Comparison of ENCODE assay signal across 14 mouse cellular contexts in the genomic region with DNA sequence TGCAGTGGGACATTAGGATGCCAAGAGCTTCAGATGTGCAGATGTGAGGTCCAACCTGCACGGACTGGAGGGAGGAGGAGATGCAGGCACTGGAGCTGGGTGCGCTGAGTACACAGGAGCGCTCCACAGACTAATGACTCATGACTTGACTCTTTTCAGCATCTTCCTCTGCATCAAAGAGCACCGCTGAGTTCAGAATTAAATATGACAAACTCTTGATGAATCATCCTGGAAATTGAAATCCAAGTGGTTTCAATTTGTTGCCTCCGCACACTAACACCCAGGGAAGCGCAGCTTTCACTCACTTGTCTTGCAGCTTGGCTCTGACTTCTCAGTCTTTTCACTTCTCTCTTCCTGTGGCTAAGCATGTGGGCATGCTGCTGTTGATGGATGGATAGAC.
DNase-seq lines count a peak whose midpoint lies in the region; ATAC-seq and TF ChIP-seq lines count a peak whose summit lies in the region.
"Had no signal": no experiment of that assay in that cellular context is flagged by ENCODE, and none has a peak within 500 bp of the region (broad histone marks: within the 10 kb centered on the region; RNA-seq: fewer than 3 reads in every experiment).

No protein-coding gene starts in this region.

- DNase-seq in layer of hippocampus, adult 8-10 months (ENCODE audit: low spot score in 2 of 2) = peak; percentile 11 to 14
- no peak for DNase-seq in layer of hippocampus, postnatal 25 days (ENCODE audit: extremely low spot score in 1 of 2, low spot score in 1 of 2)
- peak; percentile 85 for DNase-seq in brain, adult 2 months (ENCODE audit: low read depth, low spot score)
- DNase-seq in left cerebral cortex, postnatal 25 days (ENCODE audit: low spot score in 2 of 2) = peak; percentile 26 to 85
- no peak for DNase-seq in cerebellum, postnatal 14 days
- no peak for DNase-seq in heart, postnatal 14 days
- no peak for DNase-seq in heart, adult 2 months
- DNase-seq: kidney, adult 2 months; spleen, adult 18-20 months; thymus, adult 2 months had no signal

- H3K36me3 ChIP-seq in heart, adult 2 months (ENCODE audit: control insufficient read depth, insufficient read depth, low read length) = no peaks in the 10 kb centered on the region
- H3K36me3 ChIP-seq: forebrain, embryonic 12.5 days; heart, embryonic 12.5 days had no signal

- no peak overlapping the region for H3K9ac ChIP-seq in heart, adult 2 months (ENCODE audit: low read depth, low read length)
- H3K9ac ChIP-seq: forebrain, embryonic 12.5 days; heart, embryonic 12.5 days; limb, embryonic 13.5 days had no signal

- TF ChIP-seq POLR2A in heart, adult 2 months (IDR thresholded peaks at IDR 0.05; ENCODE audit: insufficient read depth, low read depth, low read length) = no peak

- no peak for TF ChIP-seq EP300 in heart, adult 2 months (IDR thresholded peaks at IDR 0.05; ENCODE audit: insufficient read depth, low read depth, low read length)

- WGBS in heart, adult 2 months = 92% methylated on average over 6 of the region's 6 CpGs

- H3K4me3 ChIP-seq in heart, adult 2 months = no peak overlapping the region
- H3K4me3 ChIP-seq: forebrain, embryonic 12.5 days; heart, embryonic 12.5 days; limb, embryonic 13.5 days had no signal

- intact Hi-C loops in left cerebral cortex, postnatal 25 days (cut with DNase I) = loop anchor here (5.0 kb wide), 1 partner anchor 45 kb away; no protein-coding TSS in a partner anchor
- intact Hi-C loops in heart, postnatal 14 days (cut with DNase I) = no loop called here
- intact Hi-C loops in heart, adult 2 months (cut with DNase I) = no loop called here

- H3K27me3 ChIP-seq in heart, adult 2 months (ENCODE audit: control insufficient read depth, insufficient read depth, low read length) = no peaks in the 10 kb centered on the region
- H3K27me3 ChIP-seq: forebrain, embryonic 12.5 days; heart, embryonic 12.5 days; limb, embryonic 13.5 days had no signal

- H3K27ac ChIP-seq in heart, adult 2 months = no peak overlapping the region
- H3K27ac ChIP-seq: forebrain, embryonic 12.5 days; limb, embryonic 13.5 days had no signal

- H3K79me2 ChIP-seq in heart, adult 2 months (replicated peaks; ENCODE audit: control insufficient read depth, insufficient read depth, low read length) = no peaks in the 10 kb centered on the region

- ATAC-seq in CD4-positive, CD25-positive, alpha-beta regulatory T cell, adult 4 months = peak; percentile 23

- no peaks in the 10 kb centered on the region for H3K4me1 ChIP-seq in heart, adult 2 months (ENCODE audit: control insufficient read depth, insufficient read depth, low read length)
- H3K4me1 ChIP-seq: forebrain, embryonic 12.5 days had no signal

- no peak for TF ChIP-seq CTCF in heart, adult 2 months (IDR thresholded peaks at IDR 0.05)

Comparison
In these comparisons a context has a peak if more than half of its experiments do, and no peak if none do; other contexts are left out.
1. DNase-seq: peak in layer of hippocampus, adult 8-10 months (2 of 2), brain, adult 2 months (single experiment) and left cerebral cortex, postnatal 25 days (2 of 2); none in layer of hippocampus, postnatal 25 days (0 of 2), cerebellum, postnatal 14 days (0 of 2), heart, postnatal 14 days (0 of 2) and heart, adult 2 months (0 of 2).